Mouse (Mus musculus): ENCODE data around the gene Tmed2.

DNA sequence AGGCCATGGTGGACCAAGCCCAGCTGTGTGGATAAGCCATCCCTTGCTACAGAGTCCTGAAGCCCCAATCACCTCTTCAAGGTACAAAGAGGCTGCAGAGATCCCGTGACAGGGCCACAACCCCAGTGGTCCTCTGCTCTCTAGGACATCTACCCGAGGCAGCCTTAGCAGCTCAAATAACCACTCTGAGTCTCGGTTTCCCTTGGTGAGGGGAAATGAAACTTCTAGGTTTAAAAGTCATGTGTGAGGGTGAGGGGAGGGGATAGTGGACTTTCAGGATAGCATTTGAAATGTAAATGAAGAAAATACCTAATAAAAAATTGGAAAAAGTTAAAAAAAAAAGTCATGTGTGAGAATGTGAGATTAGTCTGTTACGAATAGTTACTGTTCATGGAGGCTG, 18.9 kb upstream of the Tmed2 start:
- no peak for TF ChIP-seq CTCF (IDR thresholded peaks at IDR 0.05; ENCODE audit: low read depth)
- TF ChIP-seq EP300 (IDR thresholded peaks at IDR 0.05; ENCODE audit: low read depth), result no peak
